Mouse (Mus musculus): ENCODE measurements around the gene Olfr1287. TPM values are rescaled to one million over a fixed set of nuclear protein-coding genes. Genes with fewer than 3 reads are reported as not detected.

Gene Olfr1287
- not detected in 2 replicates for polyA plus RNA-seq (2015; fragmentation: Nextera tagmentation; extraction: Ambion mirVana)

- 80% methylated on average over 1 of the region's 1 CpGs for WGBS
- Histone ChIP-seq H3K4me1 (replicated peaks; ENCODE audit: control insufficient read depth, insufficient read depth, low read length) (no peaks in the 10 kb centered on the region), H3K27ac (ENCODE audit: low read length) (no peak within 1 kb of the TSS), H3K4me2 (ENCODE audit: low read length) (no peak within 1 kb of the TSS), H3K36me3 (ENCODE audit: control insufficient read depth, insufficient read depth) (no peaks in the 10 kb centered on the region), H3K9me3 (ENCODE audit: control insufficient read depth, low read length) (no peaks in the 10 kb centered on the region), H3K4me3 (replicated peaks; ENCODE audit: low read length) (no peak within 1 kb of the TSS), H3K9ac (replicated peaks; ENCODE audit: low read depth, low read length) (no peak within 1 kb of the TSS), H3K27me3 (replicated peaks; ENCODE audit: control insufficient read depth, insufficient read depth, low read length) (no peaks in the 10 kb centered on the region)
- ATAC-seq = no peak
Observed at GRCm38 (mm10) chr2:111448842-111449241, at the start of gene Olfr1287. Olfr1287 (plus strand) TSS chr2:111449142.

- WGBS = 67% methylated on average over 1 of the region's 1 CpGs
- no peak within 1 kb of the TSS for H3K4me2 ChIP-seq (ENCODE audit: low read length)
- H3K36me3 ChIP-seq (ENCODE audit: control insufficient read depth, insufficient read depth) = no peaks in the 10 kb centered on the region
- no peak within 1 kb of the TSS for H3K27ac ChIP-seq (ENCODE audit: low read length)
- H3K9ac ChIP-seq (replicated peaks; ENCODE audit: low read depth, low read length) = no peak within 1 kb of the TSS
- no peaks in the 10 kb centered on the region for H3K4me1 ChIP-seq (replicated peaks; ENCODE audit: control insufficient read depth, insufficient read depth, low read length)
- H3K27me3 ChIP-seq (replicated peaks; ENCODE audit: control insufficient read depth, insufficient read depth, low read length) = no peaks in the 10 kb centered on the region
- H3K4me3 ChIP-seq (replicated peaks; ENCODE audit: low read length) = no peak within 1 kb of the TSS
- ATAC-seq = no peak
- H3K9me3 ChIP-seq (ENCODE audit: control insufficient read depth, low read length) = no peaks in the 10 kb centered on the region
Observed at GRCm38 (mm10) chr2:111422931-111423330, 26.0 kb upstream of the Olfr1287 start, which contains the start of gene Olfr1286. Olfr1286 (minus strand) TSS chr2:111423115.

- ATAC-seq = no peak
- WGBS = 93% methylated on average over 1 of the region's 1 CpGs
- Histone ChIP-seq H3K4me2 (ENCODE audit: low read length) (no peak within 1 kb of the TSS), H3K4me1 (replicated peaks; ENCODE audit: control insufficient read depth, insufficient read depth, low read length) (no peaks in the 10 kb centered on the region), H3K36me3 (ENCODE audit: control insufficient read depth, insufficient read depth) (no peaks in the 10 kb centered on the region), H3K27ac (ENCODE audit: low read length) (no peak within 1 kb of the TSS), H3K27me3 (replicated peaks; ENCODE audit: control insufficient read depth, insufficient read depth, low read length) (no peaks in the 10 kb centered on the region), H3K9me3 (ENCODE audit: control insufficient read depth, low read length) (no peaks in the 10 kb centered on the region), H3K9ac (replicated peaks; ENCODE audit: low read depth, low read length) (no peak within 1 kb of the TSS), H3K4me3 (replicated peaks; ENCODE audit: low read length) (no peak within 1 kb of the TSS)
Observed at GRCm38 (mm10) chr2:111473801-111474200, 24.9 kb downstream of the Olfr1287 start, which contains the start of gene Olfr1288. Olfr1288 (plus strand) TSS chr2:111474101.

- Histone ChIP-seq H3K9me3 (ENCODE audit: control insufficient read depth, low read length) (no peaks in the 10 kb centered on the region), H3K4me1 (replicated peaks; ENCODE audit: control insufficient read depth, insufficient read depth, low read length) (no peaks in the 10 kb centered on the region), H3K4me2 (ENCODE audit: low read length) (no peak within 1 kb of the TSS), H3K9ac (replicated peaks; ENCODE audit: low read depth, low read length) (no peak within 1 kb of the TSS), H3K4me3 (replicated peaks; ENCODE audit: low read length) (no peak within 1 kb of the TSS), H3K27ac (ENCODE audit: low read length) (no peak within 1 kb of the TSS), H3K36me3 (ENCODE audit: control insufficient read depth, insufficient read depth) (no peaks in the 10 kb centered on the region), H3K27me3 (replicated peaks; ENCODE audit: control insufficient read depth, insufficient read depth, low read length) (no peaks in the 10 kb centered on the region)
- no peak for ATAC-seq
- 82% methylated on average over 1 of the region's 1 CpGs for WGBS
Observed at GRCm38 (mm10) chr2:111480519-111480918, 31.6 kb downstream of the Olfr1287 start, which contains the start of gene Olfr1289. Olfr1289 (plus strand) TSS chr2:111480819.

- Histone ChIP-seq H3K9ac (replicated peaks; ENCODE audit: low read depth, low read length) (no peak within 1 kb of the TSS), H3K27ac (ENCODE audit: low read length) (no peak within 1 kb of the TSS), H3K4me2 (ENCODE audit: low read length) (no peak within 1 kb of the TSS), H3K4me3 (replicated peaks; ENCODE audit: low read length) (no peak within 1 kb of the TSS), H3K36me3 (ENCODE audit: control insufficient read depth, insufficient read depth) (no peaks in the 10 kb centered on the region), H3K4me1 (replicated peaks; ENCODE audit: control insufficient read depth, insufficient read depth, low read length) (no peaks in the 10 kb centered on the region), H3K27me3 (replicated peaks; ENCODE audit: control insufficient read depth, insufficient read depth, low read length) (no peaks in the 10 kb centered on the region), H3K9me3 (ENCODE audit: control insufficient read depth, low read length) (no peaks in the 10 kb centered on the region)
- WGBS = 85% methylated on average over 5 of the region's 5 CpGs
- no peak for ATAC-seq
Observed at GRCm38 (mm10) chr2:111493729-111494128, 44.8 kb downstream of the Olfr1287 start, which contains the start of gene Olfr1290. Olfr1290 (minus strand) TSS chr2:111493829.

GRCm38 (mm10) chr2:111496880-111497279 is 47.9 kb downstream of the Olfr1287 start, which contains the start of gene Olfr1291-ps1:
Olfr1291-ps1 (plus strand) TSS chr2:111497180.
- Histone ChIP-seq H3K9ac (replicated peaks; ENCODE audit: low read depth, low read length) (no peak within 1 kb of the TSS), H3K36me3 (ENCODE audit: control insufficient read depth, insufficient read depth) (no peaks in the 10 kb centered on the region)

More at GRCm38 (mm10) chr2:111496880-111497279, 47.9 kb downstream of the Olfr1287 start, which contains the start of gene Olfr1291-ps1:
- Histone ChIP-seq H3K27ac (ENCODE audit: low read length) (no peak within 1 kb of the TSS), H3K9me3 (ENCODE audit: control insufficient read depth, low read length) (no peaks in the 10 kb centered on the region), H3K4me2 (ENCODE audit: low read length) (no peak within 1 kb of the TSS), H3K4me3 (replicated peaks; ENCODE audit: low read length) (no peak within 1 kb of the TSS), H3K4me1 (replicated peaks; ENCODE audit: control insufficient read depth, insufficient read depth, low read length) (no peaks in the 10 kb centered on the region), H3K27me3 (replicated peaks; ENCODE audit: control insufficient read depth, insufficient read depth, low read length) (no peaks in the 10 kb centered on the region)
- no peak for ATAC-seq
- 91% methylated on average over 3 of the region's 3 CpGs for WGBS

Other genes with a start within 250 kb of the Olfr1287 start
- gene 4930430A15Rik, start 219.5 kb upstream of the Olfr1287 start, polyA plus RNA-seq (2015; fragmentation: Nextera tagmentation; extraction: Ambion mirVana) = not detected in 2 replicates
- not detected in 2 replicates for gene Olfr1275, start 213.9 kb upstream of the Olfr1287 start, polyA plus RNA-seq (2015; fragmentation: Nextera tagmentation; extraction: Ambion mirVana)
- gene Olfr1276, start 194.6 kb upstream of the Olfr1287 start, polyA plus RNA-seq (2015; fragmentation: Nextera tagmentation; extraction: Ambion mirVana) = not detected in 2 replicates
- gene Olfr1277, start 175.0 kb upstream of the Olfr1287 start, polyA plus RNA-seq (2015; fragmentation: Nextera tagmentation; extraction: Ambion mirVana) = not detected in 2 replicates
- gene Olfr1278, start 159.0 kb upstream of the Olfr1287 start, polyA plus RNA-seq (2015; fragmentation: Nextera tagmentation; extraction: Ambion mirVana) = not detected in 2 replicates
- not detected in 2 replicates for gene Olfr1279, start 148.5 kb upstream of the Olfr1287 start, polyA plus RNA-seq (2015; fragmentation: Nextera tagmentation; extraction: Ambion mirVana)
- gene Olfr1280, start 135.1 kb upstream of the Olfr1287 start, polyA plus RNA-seq (2015; fragmentation: Nextera tagmentation; extraction: Ambion mirVana) = not detected in 2 replicates
- not detected in 2 replicates for gene Olfr1281, start 122.6 kb upstream of the Olfr1287 start, polyA plus RNA-seq (2015; fragmentation: Nextera tagmentation; extraction: Ambion mirVana)
- not detected in 2 replicates for gene Olfr1282, start 113.1 kb upstream of the Olfr1287 start, polyA plus RNA-seq (2015; fragmentation: Nextera tagmentation; extraction: Ambion mirVana)
- gene Olfr1283, start 82.4 kb upstream of the Olfr1287 start, polyA plus RNA-seq (2015; fragmentation: Nextera tagmentation; extraction: Ambion mirVana) = not detected in 2 replicates
- not detected in 2 replicates for gene Olfr1284, start 73.6 kb upstream of the Olfr1287 start, polyA plus RNA-seq (2015; fragmentation: Nextera tagmentation; extraction: Ambion mirVana)
- gene Olfr1286, start 26.0 kb upstream of the Olfr1287 start, polyA plus RNA-seq (2015; fragmentation: Nextera tagmentation; extraction: Ambion mirVana) = not detected in 2 replicates
- not detected in 2 replicates for gene Olfr1288, start 25.0 kb downstream of the Olfr1287 start, polyA plus RNA-seq (2015; fragmentation: Nextera tagmentation; extraction: Ambion mirVana)
- gene Olfr1289, start 31.7 kb downstream of the Olfr1287 start, polyA plus RNA-seq (2015; fragmentation: Nextera tagmentation; extraction: Ambion mirVana) = not detected in 2 replicates
- gene Olfr1290, start 44.7 kb downstream of the Olfr1287 start, polyA plus RNA-seq (2015; fragmentation: Nextera tagmentation; extraction: Ambion mirVana) = not detected in 2 replicates
- not detected in 2 replicates for gene Olfr1291-ps1, start 48.0 kb downstream of the Olfr1287 start, polyA plus RNA-seq (2015; fragmentation: Nextera tagmentation; extraction: Ambion mirVana)
- gene Olfr1293-ps, start 76.1 kb downstream of the Olfr1287 start, polyA plus RNA-seq (2015; fragmentation: Nextera tagmentation; extraction: Ambion mirVana) = not detected in 2 replicates
- gene Olfr1294, start 91.1 kb downstream of the Olfr1287 start, polyA plus RNA-seq (2015; fragmentation: Nextera tagmentation; extraction: Ambion mirVana) = not detected in 2 replicates
- not detected in 2 replicates for gene Olfr1295, start 120.5 kb downstream of the Olfr1287 start, polyA plus RNA-seq (2015; fragmentation: Nextera tagmentation; extraction: Ambion mirVana)
- gene Olfr1297, start 177.4 kb downstream of the Olfr1287 start, polyA plus RNA-seq (2015; fragmentation: Nextera tagmentation; extraction: Ambion mirVana) = not detected in 2 replicates
- not detected in 2 replicates for gene Olfr1298, start 200.1 kb downstream of the Olfr1287 start, polyA plus RNA-seq (2015; fragmentation: Nextera tagmentation; extraction: Ambion mirVana)
- not detected in 2 replicates for gene Olfr1299, start 212.3 kb downstream of the Olfr1287 start, polyA plus RNA-seq (2015; fragmentation: Nextera tagmentation; extraction: Ambion mirVana)